Mouse (Mus musculus) kidney, postnatal 14 days (tissue): ENCODE data around the gene Nfx1.
A peak's percentile ranks its signal among the peaks of the same experiment; 100 is the strongest.
"Not testable (repeated sequence)": the region's sequence is repeated elsewhere in the genome, so short reads cannot be mapped to it uniquely, and the experiment has no call there.

Source experiments
- DNase-seq: peaks from one replicate; pipeline ENCODE4 v3.0.0; 2022; ENCODE audit warnings: mixed read lengths

Nfx1 gene

GRCm38 (mm10) chr4:40970842-40971701, at the start of gene Nfx1:
Nfx1 (plus strand) TSS chr4:40970906.
- peak; percentile 97 for DNase-seq

- no peak for DNase-seq
Observed at GRCm38 (mm10) chr4:40921288-40921687, 49.4 kb upstream of the Nfx1 start.

- DNase-seq = peak; percentile 44
Observed at GRCm38 (mm10) chr4:40923087-40923651, 47.5 kb upstream of the Nfx1 start.

- DNase-seq = no peak
Observed at GRCm38 (mm10) chr4:40925568-40925967, 45.1 kb upstream of the Nfx1 start.

- DNase-seq = no peak
Observed at GRCm38 (mm10) chr4:40929046-40929445, 41.7 kb upstream of the Nfx1 start.

- DNase-seq = no peak
Observed at GRCm38 (mm10) chr4:40933694-40934093, 37.0 kb upstream of the Nfx1 start.

GRCm38 (mm10) chr4:40934369-40934768, 36.3 kb upstream of the Nfx1 start:
- not testable (repeated sequence) for DNase-seq

- peak; percentile 33 for DNase-seq
Observed at GRCm38 (mm10) chr4:40936175-40936839, 34.4 kb upstream of the Nfx1 start.

GRCm38 (mm10) chr4:40938793-40939192, 31.9 kb upstream of the Nfx1 start:
- no peak for DNase-seq

- DNase-seq = no peak
Observed at GRCm38 (mm10) chr4:40943651-40944050, 27.1 kb upstream of the Nfx1 start.

- DNase-seq = no peak
Observed at GRCm38 (mm10) chr4:40946516-40947121, 24.1 kb upstream of the Nfx1 start.

GRCm38 (mm10) chr4:40947565-40948159, 23.0 kb upstream of the Nfx1 start:
- DNase-seq = no peak

- peak; percentile 99 for DNase-seq
Observed at GRCm38 (mm10) chr4:40948160-40948708, 22.5 kb upstream of the Nfx1 start, which contains the start of the genes Bag1 and Chmp5. Bag1 (minus strand) TSS chr4:40948294. Chmp5 (plus strand) TSS chr4:40948407.

GRCm38 (mm10) chr4:40953521-40953920, 17.2 kb upstream of the Nfx1 start:
- peak; percentile 44 for DNase-seq

- DNase-seq = no peak
Observed at GRCm38 (mm10) chr4:40955942-40956341, 14.8 kb upstream of the Nfx1 start.

GRCm38 (mm10) chr4:40963536-40963935, 7.2 kb upstream of the Nfx1 start:
- no peak for DNase-seq

- peak; percentile 13 for DNase-seq
Observed at GRCm38 (mm10) chr4:40969161-40969560, 1.5 kb upstream of the Nfx1 start.

GRCm38 (mm10) chr4:40969781-40970591, 720 bp upstream of the Nfx1 start:
- peak; percentile 8 for DNase-seq

- no peak for DNase-seq
Observed at GRCm38 (mm10) chr4:40970592-40970841, 189 bp upstream of the Nfx1 start.

- peak; percentile 27 for DNase-seq
Observed at GRCm38 (mm10) chr4:40971744-40972143, 1.0 kb downstream of the Nfx1 start.

- no peak for DNase-seq
Observed at GRCm38 (mm10) chr4:40974011-40974410, 3.3 kb downstream of the Nfx1 start.

- no peak for DNase-seq
Observed at GRCm38 (mm10) chr4:40975678-40976077, 5.0 kb downstream of the Nfx1 start.
